Mouse (Mus musculus): Measurements from ENCODE around the gene Hfe2. TPM values are rescaled to one million over a fixed set of nuclear protein-coding genes. Genes with fewer than 3 reads are reported as not detected.

Hfe2 gene
- polyA plus RNA-seq, 1 experiment from 2014 or later: 0.35 TPM

GRCm38 (mm10) chr3:96499481-96500288 lies 25.3 kb upstream of the Hfe2 start:
- Histone ChIP-seq H3K36me3 (ENCODE audit: insufficient read depth, low read length) (no peaks in the 10 kb centered on the region), H3K9me3 (ENCODE audit: low read length) (no peaks in the 10 kb centered on the region), H3K9ac (replicated peaks; ENCODE audit: low read depth) (peak overlapping the region; percentile 75), H3K27me3 (replicated peaks; ENCODE audit: insufficient read depth, low read length) (no peaks in the 10 kb centered on the region), H3K4me3 (ENCODE audit: low read depth, low read length) (peak overlapping the region; percentile 79), H3K4me2 (replicated peaks; ENCODE audit: low read depth, low read length) (peak overlapping the region; percentile 47), H3K27ac (ENCODE audit: low read length) (peak overlapping the region; percentile 95), H3K4me1 (ENCODE audit: insufficient read depth, low read depth, low read length) (no peaks in the 10 kb centered on the region)
- DNase-seq (ENCODE audit: low spot score) (peak; percentile 88), ATAC-seq (peak; percentile 35)
- whole genome bisulfite sequencing: under 1% methylated on average over 36 of the region's 36 CpGs
- TF ChIP-seq CTCF (IDR thresholded peaks at IDR 0.05): no peak
- no peak for TF ChIP-seq EP300 (IDR thresholded peaks at IDR 0.05)

- H3K36me3 ChIP-seq (ENCODE audit: insufficient read depth, low read length): no peaks in the 10 kb centered on the region
- no peaks in the 10 kb centered on the region for H3K4me1 ChIP-seq (ENCODE audit: insufficient read depth, low read depth, low read length)
- no peaks in the 10 kb centered on the region for H3K9me3 ChIP-seq (ENCODE audit: low read length)
- peak overlapping the region; percentile 79 for H3K9ac ChIP-seq (replicated peaks; ENCODE audit: low read depth)
- H3K4me3 ChIP-seq (ENCODE audit: low read depth, low read length): peak overlapping the region; percentile 79
- H3K27me3 ChIP-seq (replicated peaks; ENCODE audit: insufficient read depth, low read length): no peaks in the 10 kb centered on the region
- under 1% methylated on average over 17 of the region's 17 CpGs for WGBS
- H3K27ac ChIP-seq (ENCODE audit: low read length): peak overlapping the region; percentile 95
- peak; percentile 90 for DNase-seq (ENCODE audit: low spot score)
- TF ChIP-seq CTCF (IDR thresholded peaks at IDR 0.05): no peak
- peak; percentile 8; the same call in 1 of the 2 replicates for TF ChIP-seq EP300 (IDR thresholded peaks at IDR 0.05)
- ATAC-seq: peak; percentile 81
- H3K4me2 ChIP-seq (replicated peaks; ENCODE audit: low read depth, low read length): peak overlapping the region; percentile 47
Measured at GRCm38 (mm10) chr3:96500289-96500621, 24.7 kb upstream of the Hfe2 start.

DNA sequence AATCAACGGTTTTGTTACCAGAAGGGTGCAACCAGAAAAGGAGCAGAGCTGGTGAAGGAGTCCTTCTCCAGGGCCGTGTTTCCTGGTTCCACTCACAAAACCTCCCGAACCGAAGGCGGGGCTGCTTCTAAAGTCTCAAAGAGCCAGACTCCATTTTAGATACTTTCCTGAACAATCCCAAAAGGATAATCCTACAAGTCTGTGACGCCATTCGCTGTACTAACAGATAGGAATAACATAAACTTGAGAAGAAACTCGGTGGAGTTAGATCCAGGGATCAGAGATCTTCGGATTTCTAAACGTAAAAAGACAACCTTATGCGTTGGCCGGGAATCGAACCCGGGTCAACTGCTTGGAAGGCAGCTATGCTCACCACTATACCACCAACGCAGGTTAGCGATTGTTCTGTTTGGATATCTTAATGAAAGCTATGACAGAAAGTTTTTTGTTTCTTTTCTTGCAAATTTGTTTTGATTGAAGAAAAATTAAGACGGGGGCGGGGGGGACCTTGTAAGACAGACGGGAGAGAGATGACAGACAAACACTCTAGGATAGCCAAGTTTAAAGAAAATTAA lies 24.2 kb upstream of the Hfe2 start:
- TF ChIP-seq CTCF (IDR thresholded peaks at IDR 0.05): no peak
- 0 out of 2 replicates have a peak, but pooled peaks have one; percentile 55 for TF ChIP-seq EP300 (IDR thresholded peaks at IDR 0.05)
- under 1% methylated on average over 19 of the region's 19 CpGs for WGBS

DNA sequence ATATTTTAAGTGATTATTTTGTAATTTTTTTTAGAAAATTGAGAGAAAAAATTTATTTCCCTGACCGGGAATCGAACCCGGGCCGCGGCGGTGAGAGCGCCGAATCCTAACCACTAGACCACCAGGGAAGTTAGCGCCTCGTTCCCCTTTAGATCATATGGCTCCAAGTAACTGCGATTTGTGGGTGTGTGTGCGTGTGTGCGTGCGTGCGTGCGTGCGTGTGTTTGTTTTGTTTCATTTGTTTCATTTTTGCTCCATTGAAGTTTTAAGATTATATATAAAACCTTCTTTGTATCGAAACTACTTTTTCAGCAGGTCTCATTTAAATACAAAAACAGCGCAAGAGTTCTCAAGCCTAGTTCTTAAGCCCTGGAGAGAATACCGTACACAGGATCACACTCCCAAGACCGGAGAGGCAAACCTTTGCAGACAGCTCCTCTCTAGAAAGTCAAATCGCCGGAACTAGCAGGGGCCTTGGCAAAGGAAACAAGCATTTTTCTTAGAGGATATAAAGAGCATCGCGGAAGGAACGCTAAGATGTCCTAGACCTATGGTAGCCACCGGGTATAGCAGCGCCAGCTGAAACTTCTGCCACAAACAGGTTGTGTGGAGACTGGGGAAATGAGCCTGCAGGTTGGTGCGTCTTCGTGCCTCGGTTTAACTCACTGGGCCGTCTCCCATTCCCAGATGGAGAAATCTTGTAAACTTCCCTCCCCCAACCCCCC lies 23.4 kb upstream of the Hfe2 start:
- peak overlapping the region; percentile 77 for H3K4me2 ChIP-seq (replicated peaks; ENCODE audit: low read depth, low read length)
- peak overlapping the region; percentile 95 for H3K27ac ChIP-seq (ENCODE audit: low read length)
- DNase-seq (ENCODE audit: low spot score) (peak; percentile 83), ATAC-seq (peak; percentile 74)
- no peaks in the 10 kb centered on the region for H3K9me3 ChIP-seq (ENCODE audit: low read length)
- H3K36me3 ChIP-seq (ENCODE audit: insufficient read depth, low read length): no peaks in the 10 kb centered on the region
- peak overlapping the region; percentile 33; the same call in 1 of the 2 replicates for H3K9ac ChIP-seq (replicated peaks; ENCODE audit: low read depth)
- under 1% methylated on average over 32 of the region's 32 CpGs for WGBS
- H3K27me3 ChIP-seq (replicated peaks; ENCODE audit: insufficient read depth, low read length): no peaks in the 10 kb centered on the region
- no peaks in the 10 kb centered on the region for H3K4me1 ChIP-seq (ENCODE audit: insufficient read depth, low read depth, low read length)
- TF ChIP-seq EP300 (IDR thresholded peaks at IDR 0.05) (0 out of 2 replicates have a peak, but pooled peaks have one; percentile 44), CTCF (IDR thresholded peaks at IDR 0.05) (no peak)
- H3K4me3 ChIP-seq (ENCODE audit: low read depth, low read length): peak overlapping the region; percentile 79

More for the DNA sequence above, 24.2 kb upstream of the Hfe2 start:
- DNase-seq (ENCODE audit: low spot score) (peak; percentile 89), ATAC-seq (peak; percentile 77)
- Histone ChIP-seq H3K4me2 (replicated peaks; ENCODE audit: low read depth, low read length) (peak overlapping the region; percentile 47), H3K4me3 (ENCODE audit: low read depth, low read length) (peak overlapping the region; percentile 79), H3K9me3 (ENCODE audit: low read length) (no peaks in the 10 kb centered on the region), H3K36me3 (ENCODE audit: insufficient read depth, low read length) (no peaks in the 10 kb centered on the region), H3K4me1 (ENCODE audit: insufficient read depth, low read depth, low read length) (no peaks in the 10 kb centered on the region), H3K27ac (ENCODE audit: low read length) (peak overlapping the region; percentile 95), H3K9ac (replicated peaks; ENCODE audit: low read depth) (peak overlapping the region; percentile 79), H3K27me3 (replicated peaks; ENCODE audit: insufficient read depth, low read length) (no peaks in the 10 kb centered on the region)

DNA sequence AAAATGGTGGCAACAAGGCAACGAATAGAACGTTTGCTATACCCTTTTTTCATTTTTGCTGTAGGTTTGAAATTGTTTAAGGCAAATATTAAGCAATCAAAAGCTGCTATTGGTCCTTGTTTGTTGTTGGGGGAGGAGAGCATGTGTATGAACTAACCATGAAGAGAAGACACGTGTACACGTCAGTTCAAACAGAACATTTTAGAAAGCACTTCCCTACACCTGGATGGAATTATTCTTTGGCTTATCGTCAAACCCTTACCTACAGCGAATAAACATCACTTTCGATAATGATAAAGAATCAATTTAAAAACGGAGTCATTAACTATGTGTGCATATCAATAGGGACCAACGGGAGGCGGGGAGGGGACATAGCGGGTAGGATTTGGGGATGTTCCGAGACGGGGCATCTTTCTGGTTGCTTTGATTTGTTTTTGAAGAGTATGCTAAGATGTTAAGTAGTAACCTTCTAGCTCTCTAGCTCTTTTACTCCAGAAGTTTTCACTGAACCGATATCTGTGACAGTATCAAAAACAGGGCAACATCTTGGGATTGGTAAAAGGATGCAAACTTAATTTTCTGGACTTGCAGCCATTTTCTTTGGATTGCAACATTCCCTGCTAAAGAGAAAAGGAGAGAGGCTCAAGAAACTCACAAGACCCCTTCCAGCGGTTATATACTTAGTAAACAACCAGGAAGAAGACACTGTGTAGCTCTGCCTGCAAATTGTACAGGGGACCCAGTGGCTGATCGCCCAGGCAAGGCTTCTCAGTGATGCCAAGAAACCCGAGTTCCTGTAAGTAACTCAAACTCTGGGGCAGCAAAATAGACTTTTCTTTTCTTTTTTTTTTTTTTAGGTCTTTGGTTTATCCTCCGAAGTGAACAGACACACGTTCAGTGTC lies 22.5 kb upstream of the Hfe2 start:
- Histone ChIP-seq H3K27ac (ENCODE audit: low read length) (peak overlapping the region; percentile 74), H3K4me2 (replicated peaks; ENCODE audit: low read depth, low read length) (peak overlapping the region; percentile 77), H3K27me3 (replicated peaks; ENCODE audit: insufficient read depth, low read length) (no peaks in the 10 kb centered on the region), H3K9me3 (ENCODE audit: low read length) (no peaks in the 10 kb centered on the region), H3K4me1 (ENCODE audit: insufficient read depth, low read depth, low read length) (no peaks in the 10 kb centered on the region), H3K9ac (replicated peaks; ENCODE audit: low read depth) (peak overlapping the region; percentile 45), H3K4me3 (ENCODE audit: low read depth, low read length) (peak overlapping the region; percentile 79), H3K36me3 (ENCODE audit: insufficient read depth, low read length) (no peaks in the 10 kb centered on the region)
- under 1% methylated on average over 19 of the region's 19 CpGs for WGBS
- ATAC-seq: no peak
- no peak for TF ChIP-seq CTCF (IDR thresholded peaks at IDR 0.05)
- TF ChIP-seq EP300 (IDR thresholded peaks at IDR 0.05): no peak
- DNase-seq (ENCODE audit: low spot score): peak; percentile 47

All from lung, postnatal 0 days (tissue).